Mouse (Mus musculus) intestine, embryonic 16.5 days (tissue): Measurements from ENCODE around the gene Kif18a. TPM values are rescaled to one million over a fixed set of nuclear protein-coding genes. Genes with fewer than 3 reads are reported as not detected.

Source experiments
- polyA plus RNA-seq: library from polyadenylated mRNA; unstranded; fragments of >200 nt; fragmentation: Nextera tagmentation; extraction: Ambion mirVana; gene quantifications from 2 replicates; pipeline ENCODE4 v1.2.1, GENCODE M21; 2015

The Kif18a gene
- polyA plus RNA-seq, 1 experiment from 2014 or later = 12.7 TPM

Other genes starting within 250 kb of the Kif18a start
- 12.0 and 12.8 TPM in 2 replicates for gene Mettl15, start within 50 bp of the Kif18a start, polyA plus RNA-seq